Mouse (Mus musculus) mesoderm, embryonic 11.5 days (tissue): Measurements from ENCODE around the gene Arpp21.
A peak's percentile ranks its signal among the peaks of the same experiment; 100 is the strongest.
"Not testable (repeated sequence)": the region's sequence is repeated elsewhere in the genome, so short reads cannot be mapped to it uniquely, and the experiment has no call there.

ENCODE experiments used
- DNase-seq: peaks from one replicate; pipeline ENCODE4 v3.0.0-alpha.2; 2012; ENCODE audit warnings: low read depth, low spot score

Arpp21 gene

GRCm38 (mm10) chr9:112102852-112103192, 132.9 kb downstream of the Arpp21 start:
- DNase-seq, result no peak

- DNase-seq, result peak; percentile 62
Measured at GRCm38 (mm10) chr9:112102155-112102851, 133.4 kb downstream of the Arpp21 start.

- DNase-seq, result no peak
Measured at GRCm38 (mm10) chr9:112100841-112101595, 134.7 kb downstream of the Arpp21 start.

GRCm38 (mm10) chr9:112098267-112098666, 137.5 kb downstream of the Arpp21 start:
- peak; percentile 29 for DNase-seq

GRCm38 (mm10) chr9:112095708-112096107, 140.0 kb downstream of the Arpp21 start:
- no peak for DNase-seq

GRCm38 (mm10) chr9:112095198-112095597, 140.5 kb downstream of the Arpp21 start:
- no peak for DNase-seq

- no peak for DNase-seq
Measured at GRCm38 (mm10) chr9:112078903-112079302, 156.8 kb downstream of the Arpp21 start.

- no peak for DNase-seq
Measured at GRCm38 (mm10) chr9:112078453-112078852, 157.3 kb downstream of the Arpp21 start.

- no peak for DNase-seq
Measured at GRCm38 (mm10) chr9:112075273-112075672, 160.5 kb downstream of the Arpp21 start.

- peak; percentile 24 for DNase-seq
Measured at GRCm38 (mm10) chr9:112074872-112075271, 160.9 kb downstream of the Arpp21 start.

- DNase-seq, result peak; percentile 25
Measured at GRCm38 (mm10) chr9:112071368-112071767, 164.4 kb downstream of the Arpp21 start.

GRCm38 (mm10) chr9:112070961-112071360, 164.8 kb downstream of the Arpp21 start:
- DNase-seq, result peak; percentile 15

- no peak for DNase-seq
Measured at GRCm38 (mm10) chr9:112068250-112068649, 167.5 kb downstream of the Arpp21 start.

GRCm38 (mm10) chr9:112060696-112061425, 174.9 kb downstream of the Arpp21 start:
- no peak for DNase-seq

- no peak for DNase-seq
Measured at GRCm38 (mm10) chr9:112054807-112055381, 180.8 kb downstream of the Arpp21 start.

GRCm38 (mm10) chr9:112047903-112048467, 187.8 kb downstream of the Arpp21 start:
- no peak for DNase-seq

- DNase-seq, result no peak
Measured at GRCm38 (mm10) chr9:112040566-112040965, 195.2 kb downstream of the Arpp21 start.

- DNase-seq, result peak; percentile 15
Measured at GRCm38 (mm10) chr9:112037732-112038131, 198.0 kb downstream of the Arpp21 start.

- DNase-seq, result not testable (repeated sequence)
Measured at GRCm38 (mm10) chr9:112033840-112034239, 201.9 kb downstream of the Arpp21 start.

GRCm38 (mm10) chr9:112032169-112032568, 203.6 kb downstream of the Arpp21 start:
- DNase-seq, result no peak

- peak; percentile 49 for DNase-seq
Measured at GRCm38 (mm10) chr9:112023562-112024015, 212.1 kb downstream of the Arpp21 start.

GRCm38 (mm10) chr9:112023111-112023510, 212.6 kb downstream of the Arpp21 start:
- DNase-seq, result no peak
